Mouse (Mus musculus): ENCODE measurements at regions not wholly inside any gene's neighbourhood (a gene's known extent, or its start where the extent isn't known, plus 50 kb on each side); places are given as distances from the start of the nearest gene placed in this dataset.
"Not testable (repeated sequence)": the region's sequence is repeated elsewhere in the genome, so short reads cannot be mapped to it uniquely, and the experiment has no call there.

DNA sequence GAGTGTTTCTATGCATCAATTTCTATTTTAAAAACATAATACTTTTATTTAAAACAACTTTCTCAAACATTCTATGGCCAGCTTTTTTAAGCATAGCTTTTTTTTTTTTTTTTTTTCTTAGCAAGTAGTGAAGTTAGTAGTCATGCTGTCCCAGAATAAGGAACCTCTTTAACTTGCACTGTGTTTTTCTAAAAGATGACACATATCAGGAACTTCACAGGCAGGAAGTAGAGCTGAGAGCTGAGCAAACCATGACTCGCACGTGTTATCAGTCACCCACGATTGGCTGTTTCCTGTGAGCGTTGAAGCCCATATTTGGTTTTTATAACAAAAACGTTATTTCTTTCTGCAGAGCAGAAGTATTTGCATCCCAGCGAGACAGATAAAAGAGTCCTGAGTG lies 287.9 kb upstream of the Ube2e3 start:
- H3K36me3 ChIP-seq (replicated peaks): no peaks in the 10 kb centered on the region
- 69% methylated on average over 6 of the region's 6 CpGs for WGBS

GRCm38 (mm10) chr2:78572492-78572891 lies 295.4 kb upstream of the Ube2e3 start:
- Histone ChIP-seq H3K27ac (no peak overlapping the region), H3K27me3 (replicated peaks) (no peaks in the 10 kb centered on the region), H3K4me3 (no peak overlapping the region), H3K4me1 (no peaks in the 10 kb centered on the region), H3K9ac (no peak overlapping the region), H3K9me3 (no peaks in the 10 kb centered on the region), H3K4me2 (no peak overlapping the region), H3K36me3 (replicated peaks) (no peaks in the 10 kb centered on the region)
- no peak for ATAC-seq (replicated peaks)
- WGBS: 63% methylated on average over 3 of the region's 3 CpGs

More for the DNA sequence above, 287.9 kb upstream of the Ube2e3 start:
- no peaks in the 10 kb centered on the region for H3K27me3 ChIP-seq (replicated peaks)
- H3K9me3 ChIP-seq: no peaks in the 10 kb centered on the region
- no peak overlapping the region for H3K4me2 ChIP-seq
- no peak overlapping the region for H3K27ac ChIP-seq
- no peak overlapping the region for H3K9ac ChIP-seq
- no peak overlapping the region for H3K4me3 ChIP-seq
- no peaks in the 10 kb centered on the region for H3K4me1 ChIP-seq
- ATAC-seq (replicated peaks): no peak

DNA sequence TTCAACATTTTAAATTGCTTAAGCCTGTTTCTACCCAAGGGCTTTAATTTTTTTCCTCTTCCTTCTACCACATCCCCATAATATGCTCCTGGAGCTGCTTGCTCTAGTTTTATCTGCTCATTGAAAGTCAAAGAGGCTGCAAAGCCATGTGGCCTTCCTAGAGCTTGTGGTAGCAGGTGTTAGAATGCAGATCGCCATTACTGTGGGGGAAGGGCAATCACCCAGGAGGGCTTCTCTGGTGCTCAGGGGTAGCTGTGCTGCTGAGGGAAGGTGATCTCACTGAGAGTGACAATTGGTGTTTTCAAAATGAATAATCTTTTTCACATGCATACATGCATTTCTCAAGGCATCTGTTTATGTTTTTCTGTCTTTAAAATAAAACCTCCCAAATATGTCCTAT lies 309.8 kb upstream of the Ube2e3 start:
- Histone ChIP-seq H3K4me2 (no peak overlapping the region), H3K9ac (no peak overlapping the region), H3K27me3 (replicated peaks) (no peaks in the 10 kb centered on the region), H3K4me3 (no peak overlapping the region), H3K4me1 (no peaks in the 10 kb centered on the region), H3K9me3 (no peaks in the 10 kb centered on the region), H3K27ac (no peak overlapping the region), H3K36me3 (replicated peaks) (no peaks in the 10 kb centered on the region)
- WGBS: 35% methylated on average over 1 of the region's 1 CpGs
- ATAC-seq (replicated peaks): no peak

DNA sequence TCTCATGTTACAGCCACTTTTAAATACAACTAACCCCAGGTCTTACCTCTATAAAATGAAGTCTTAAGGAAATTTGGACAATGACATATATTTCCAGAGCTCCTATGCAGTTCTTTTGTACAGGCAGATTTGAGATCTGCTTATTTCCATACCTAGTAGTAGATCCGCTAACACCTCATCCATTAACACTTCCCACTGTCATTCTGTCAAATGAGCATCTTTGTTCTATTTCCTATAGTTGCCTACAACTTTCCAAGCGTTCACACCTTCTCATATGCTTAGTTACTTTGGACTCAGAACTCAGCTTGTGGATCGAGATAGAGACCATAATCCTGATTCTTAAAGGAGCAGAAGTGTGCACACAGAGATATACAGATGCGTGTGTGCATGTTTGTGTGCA lies 316.8 kb upstream of the Ube2e3 start:
- no peaks in the 10 kb centered on the region for H3K27me3 ChIP-seq (replicated peaks)
- H3K4me2 ChIP-seq: no peak overlapping the region
- no peak for ATAC-seq (replicated peaks)
- no peak overlapping the region for H3K27ac ChIP-seq
- H3K9me3 ChIP-seq: no peaks in the 10 kb centered on the region
- no peaks in the 10 kb centered on the region for H3K36me3 ChIP-seq (replicated peaks)
- no peaks in the 10 kb centered on the region for H3K4me1 ChIP-seq
- H3K9ac ChIP-seq: no peak overlapping the region
- WGBS: 94% methylated on average over 4 of the region's 4 CpGs
- no peak overlapping the region for H3K4me3 ChIP-seq

- Histone ChIP-seq H3K27me3 (replicated peaks) (no peaks in the 10 kb centered on the region), H3K4me1 (no peaks in the 10 kb centered on the region), H3K27ac (no peak overlapping the region), H3K36me3 (replicated peaks) (no peaks in the 10 kb centered on the region), H3K4me2 (no peak overlapping the region), H3K9me3 (no peaks in the 10 kb centered on the region), H3K9ac (no peak overlapping the region), H3K4me3 (no peak overlapping the region)
- WGBS: 86% methylated on average over 4 of the region's 4 CpGs
- no peak for ATAC-seq (replicated peaks)
Measured at GRCm38 (mm10) chr2:78548683-78549467, 319.0 kb upstream of the Ube2e3 start.

DNA sequence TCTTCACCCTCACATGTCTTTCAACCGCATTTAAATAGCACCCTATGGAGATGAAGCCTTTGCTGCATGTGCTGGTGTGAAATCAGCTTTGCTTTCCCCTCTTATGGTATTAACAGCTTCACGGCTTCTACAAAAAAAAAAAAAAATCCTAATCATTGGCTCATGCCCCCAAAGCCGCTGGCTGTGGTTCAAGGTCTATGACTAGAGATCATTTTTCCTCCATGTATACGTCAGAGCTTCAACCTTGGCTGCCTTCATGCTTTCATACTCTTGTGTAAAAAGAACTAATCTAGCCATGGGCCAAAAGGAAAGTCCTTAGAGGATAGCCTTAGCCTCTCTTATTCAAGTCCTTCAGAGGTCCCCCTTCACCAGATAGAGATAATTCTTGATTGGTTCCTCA lies 320.6 kb upstream of the Ube2e3 start:
- Histone ChIP-seq H3K4me2 (no peak overlapping the region), H3K4me3 (no peak overlapping the region), H3K9me3 (no peaks in the 10 kb centered on the region), H3K36me3 (replicated peaks) (no peaks in the 10 kb centered on the region), H3K9ac (no peak overlapping the region), H3K27me3 (replicated peaks) (no peaks in the 10 kb centered on the region), H3K4me1 (no peaks in the 10 kb centered on the region), H3K27ac (no peak overlapping the region)
- no peak for ATAC-seq (replicated peaks)
- WGBS: 53% methylated on average over 4 of the region's 4 CpGs

- H3K36me3 ChIP-seq (replicated peaks): no peaks in the 10 kb centered on the region
- 69% methylated on average over 3 of the region's 3 CpGs for WGBS
- no peak for ATAC-seq (replicated peaks)
- no peak overlapping the region for H3K4me3 ChIP-seq
- no peaks in the 10 kb centered on the region for H3K9me3 ChIP-seq
- no peak overlapping the region for H3K9ac ChIP-seq
- no peak overlapping the region for H3K27ac ChIP-seq
- H3K27me3 ChIP-seq (replicated peaks): no peaks in the 10 kb centered on the region
- H3K4me2 ChIP-seq: no peak overlapping the region
- no peaks in the 10 kb centered on the region for H3K4me1 ChIP-seq
Measured at GRCm38 (mm10) chr2:78540422-78540821, 327.5 kb upstream of the Ube2e3 start.

GRCm38 (mm10) chr2:78539592-78540300 lies 328.2 kb upstream of the Ube2e3 start:
- no peak for ATAC-seq (replicated peaks)
- H3K4me1 ChIP-seq: no peaks in the 10 kb centered on the region
- WGBS: 71% methylated on average over 5 of the region's 5 CpGs

GRCm38 (mm10) chr2:78537574-78537973 lies 330.4 kb upstream of the Ube2e3 start:
- Histone ChIP-seq H3K36me3 (replicated peaks) (no peaks in the 10 kb centered on the region), H3K9ac (no peak overlapping the region), H3K4me3 (no peak overlapping the region), H3K27ac (no peak overlapping the region), H3K27me3 (replicated peaks) (no peaks in the 10 kb centered on the region), H3K4me2 (no peak overlapping the region), H3K4me1 (no peaks in the 10 kb centered on the region), H3K9me3 (no peaks in the 10 kb centered on the region)
- 95% methylated on average over 2 of the region's 2 CpGs for WGBS
- ATAC-seq (replicated peaks): no peak

More at GRCm38 (mm10) chr2:78539592-78540300, 328.2 kb upstream of the Ube2e3 start:
- H3K9me3 ChIP-seq: no peaks in the 10 kb centered on the region
- no peak overlapping the region for H3K4me3 ChIP-seq
- H3K27ac ChIP-seq: no peak overlapping the region
- no peaks in the 10 kb centered on the region for H3K27me3 ChIP-seq (replicated peaks)
- H3K9ac ChIP-seq: no peak overlapping the region
- H3K4me2 ChIP-seq: no peak overlapping the region
- no peaks in the 10 kb centered on the region for H3K36me3 ChIP-seq (replicated peaks)

- H3K36me3 ChIP-seq (replicated peaks); H3K9me3 ChIP-seq; H3K4me3 ChIP-seq; H3K27me3 ChIP-seq (replicated peaks); H3K9ac ChIP-seq; ATAC-seq (replicated peaks); H3K4me1 ChIP-seq; H3K27ac ChIP-seq; H3K4me2 ChIP-seq: not testable (repeated sequence)
- WGBS: 98% methylated on average over 5 of the region's 5 CpGs
Measured at GRCm38 (mm10) chr2:78533881-78534280, 334.0 kb upstream of the Ube2e3 start.

DNA sequence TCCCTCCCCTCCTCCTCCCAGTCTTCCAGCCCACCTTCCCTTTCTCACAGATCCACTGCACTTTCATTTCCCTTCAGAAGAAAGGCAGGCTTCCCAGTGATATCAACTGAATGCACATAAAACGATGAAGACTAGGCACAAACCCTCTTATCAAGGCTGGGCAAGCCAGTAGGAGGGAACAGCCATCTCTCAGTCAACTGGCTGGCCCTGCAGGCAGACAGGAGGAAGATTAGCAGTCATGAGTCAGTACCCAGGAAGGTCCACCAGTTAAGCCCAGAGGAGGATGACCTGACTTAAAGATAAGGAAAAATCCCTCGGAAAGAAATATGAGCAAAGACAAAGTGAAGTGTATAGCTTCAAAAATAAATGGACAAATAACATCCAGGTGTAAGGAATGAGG lies 337.4 kb upstream of the Ube2e3 start:
- H3K27me3 ChIP-seq (replicated peaks): no peaks in the 10 kb centered on the region
- H3K4me2 ChIP-seq: no peak overlapping the region
- H3K4me1 ChIP-seq: no peaks in the 10 kb centered on the region
- no peaks in the 10 kb centered on the region for H3K36me3 ChIP-seq (replicated peaks)
- no peak for ATAC-seq (replicated peaks)
- H3K9ac ChIP-seq: no peak overlapping the region
- whole genome bisulfite sequencing: 82% methylated on average over 2 of the region's 2 CpGs
- no peaks in the 10 kb centered on the region for H3K9me3 ChIP-seq
- H3K27ac ChIP-seq: no peak overlapping the region
- no peak overlapping the region for H3K4me3 ChIP-seq

- no peaks in the 10 kb centered on the region for H3K36me3 ChIP-seq (replicated peaks)
- no peak for ATAC-seq (replicated peaks)
- H3K4me2 ChIP-seq: no peak overlapping the region
- WGBS: 91% methylated on average over 4 of the region's 4 CpGs
- H3K27ac ChIP-seq: no peak overlapping the region
- no peaks in the 10 kb centered on the region for H3K27me3 ChIP-seq (replicated peaks)
- H3K4me3 ChIP-seq: no peak overlapping the region
- H3K9me3 ChIP-seq: no peaks in the 10 kb centered on the region
- H3K9ac ChIP-seq: no peak overlapping the region
- H3K4me1 ChIP-seq: no peaks in the 10 kb centered on the region
Measured at GRCm38 (mm10) chr2:78520258-78521023, 347.5 kb upstream of the Ube2e3 start.

All from midbrain, embryonic 15.5 days (tissue).